Mouse (Mus musculus): ENCODE data around the gene Olfr222. TPM values are rescaled to one million over a fixed set of nuclear protein-coding genes. Genes with fewer than 3 reads are reported as not detected.

Olfr222 gene
- polyA plus RNA-seq, 1 experiment, result not detected

GRCm38 (mm10) chr11:59543376-59543775 is 32.7 kb downstream of the Olfr222 start:
- TF ChIP-seq FLI1 (IDR thresholded peaks at IDR 0.05; ENCODE audit: low read length) (no peak), GATA1 (IDR thresholded peaks at IDR 0.05; ENCODE audit: borderline replicate concordance, low read length) (no peak)
- H3K9me3 ChIP-seq, result peaks cover 5% of the 10 kb centered on the region
- peaks cover 4% of the 10 kb centered on the region for H3K36me3 ChIP-seq (replicated peaks; ENCODE audit: low read length)
- H3K27me3 ChIP-seq (replicated peaks), result peaks cover 67% of the 10 kb centered on the region
- H3K4me3 ChIP-seq (replicated peaks), result no peak overlapping the region
- H3K4me1 ChIP-seq, result peaks cover 33% of the 10 kb centered on the region

- H3K27me3 ChIP-seq (replicated peaks), result peaks cover 67% of the 10 kb centered on the region
- H3K9me3 ChIP-seq, result peaks cover 8% of the 10 kb centered on the region
- no peaks in the 10 kb centered on the region for H3K36me3 ChIP-seq (replicated peaks; ENCODE audit: low read length)
- no peak overlapping the region for H3K4me3 ChIP-seq (replicated peaks)
- peaks cover 34% of the 10 kb centered on the region for H3K4me1 ChIP-seq
- no peak for TF ChIP-seq GATA1 (IDR thresholded peaks at IDR 0.05; ENCODE audit: borderline replicate concordance, low read length)
- TF ChIP-seq FLI1 (IDR thresholded peaks at IDR 0.05; ENCODE audit: low read length), result no peak
Measured at GRCm38 (mm10) chr11:59542442-59542841, 33.6 kb downstream of the Olfr222 start.

GRCm38 (mm10) chr11:59541324-59541723 is 34.7 kb downstream of the Olfr222 start, which contains the start of gene Nlrp3:
TSS of gene Nlrp3 (plus strand) at chr11:59541568.
- Histone ChIP-seq H3K4me3 (replicated peaks) (peak within 1 kb of the TSS; percentile 84), H3K9me3 (peaks cover 14% of the 10 kb centered on the region)
- TF ChIP-seq GATA1 (IDR thresholded peaks at IDR 0.05; ENCODE audit: borderline replicate concordance, low read length), result no peak
- TF ChIP-seq FLI1 (IDR thresholded peaks at IDR 0.05; ENCODE audit: low read length), result no peak

GRCm38 (mm10) chr11:59540123-59540522 is 35.9 kb downstream of the Olfr222 start:
- peaks cover 34% of the 10 kb centered on the region for H3K4me1 ChIP-seq
- H3K36me3 ChIP-seq (replicated peaks; ENCODE audit: low read length), result no peaks in the 10 kb centered on the region
- no peak overlapping the region for H3K4me3 ChIP-seq (replicated peaks)
- peaks cover 14% of the 10 kb centered on the region for H3K9me3 ChIP-seq
- peaks cover 55% of the 10 kb centered on the region for H3K27me3 ChIP-seq (replicated peaks)
- no peak for TF ChIP-seq GATA1 (IDR thresholded peaks at IDR 0.05; ENCODE audit: borderline replicate concordance, low read length)
- TF ChIP-seq FLI1 (IDR thresholded peaks at IDR 0.05; ENCODE audit: low read length), result no peak

More at GRCm38 (mm10) chr11:59541324-59541723, 34.7 kb downstream of the Olfr222 start, which contains the start of gene Nlrp3:
- H3K4me1 ChIP-seq, result peaks cover 34% of the 10 kb centered on the region
- peaks cover 66% of the 10 kb centered on the region for H3K27me3 ChIP-seq (replicated peaks)
- H3K36me3 ChIP-seq (replicated peaks; ENCODE audit: low read length), result no peaks in the 10 kb centered on the region

- peaks cover 18% of the 10 kb centered on the region for H3K9me3 ChIP-seq
- H3K4me1 ChIP-seq, result peaks cover 27% of the 10 kb centered on the region
- H3K27me3 ChIP-seq (replicated peaks), result peaks cover 45% of the 10 kb centered on the region
- TF ChIP-seq FLI1 (IDR thresholded peaks at IDR 0.05; ENCODE audit: low read length), result no peak
- TF ChIP-seq GATA1 (IDR thresholded peaks at IDR 0.05; ENCODE audit: borderline replicate concordance, low read length), result no peak
- H3K36me3 ChIP-seq (replicated peaks; ENCODE audit: low read length), result no peaks in the 10 kb centered on the region
- H3K4me3 ChIP-seq (replicated peaks), result no peak overlapping the region
Measured at GRCm38 (mm10) chr11:59538387-59538786, 37.6 kb downstream of the Olfr222 start.

GRCm38 (mm10) chr11:59537218-59538130 is 38.6 kb downstream of the Olfr222 start:
- H3K4me1 ChIP-seq, result peaks cover 27% of the 10 kb centered on the region
- TF ChIP-seq GATA1 (IDR thresholded peaks at IDR 0.05; ENCODE audit: borderline replicate concordance, low read length) (no peak), FLI1 (IDR thresholded peaks at IDR 0.05; ENCODE audit: low read length) (no peak)
- H3K4me3 ChIP-seq (replicated peaks), result no peak overlapping the region
- peaks cover 18% of the 10 kb centered on the region for H3K9me3 ChIP-seq
- no peaks in the 10 kb centered on the region for H3K36me3 ChIP-seq (replicated peaks; ENCODE audit: low read length)
- peaks cover 42% of the 10 kb centered on the region for H3K27me3 ChIP-seq (replicated peaks)

GRCm38 (mm10) chr11:59531562-59531961 is 44.5 kb downstream of the Olfr222 start:
- TF ChIP-seq FLI1 (IDR thresholded peaks at IDR 0.05; ENCODE audit: low read length) (no peak), GATA1 (IDR thresholded peaks at IDR 0.05; ENCODE audit: borderline replicate concordance, low read length) (no peak)
- H3K4me1 ChIP-seq, result peaks cover 8% of the 10 kb centered on the region; the same call in 1 of the 2 replicates
- H3K36me3 ChIP-seq (replicated peaks; ENCODE audit: low read length), result no peaks in the 10 kb centered on the region
- H3K27me3 ChIP-seq (replicated peaks), result peaks cover 44% of the 10 kb centered on the region
- H3K4me3 ChIP-seq (replicated peaks), result no peak overlapping the region
- H3K9me3 ChIP-seq, result peaks cover 9% of the 10 kb centered on the region

- Histone ChIP-seq H3K4me1 (peaks cover 8% of the 10 kb centered on the region; the same call in 1 of the 2 replicates), H3K4me3 (replicated peaks) (no peak overlapping the region), H3K27me3 (replicated peaks) (peaks cover 48% of the 10 kb centered on the region), H3K9me3 (peaks cover 9% of the 10 kb centered on the region), H3K36me3 (replicated peaks; ENCODE audit: low read length) (no peaks in the 10 kb centered on the region)
- no peak for TF ChIP-seq FLI1 (IDR thresholded peaks at IDR 0.05; ENCODE audit: low read length)
- no peak for TF ChIP-seq GATA1 (IDR thresholded peaks at IDR 0.05; ENCODE audit: borderline replicate concordance, low read length)
Measured at GRCm38 (mm10) chr11:59530870-59531535, 45.0 kb downstream of the Olfr222 start.

GRCm38 (mm10) chr11:59530221-59530620 is 45.8 kb downstream of the Olfr222 start:
- Histone ChIP-seq H3K4me1 (peaks cover 8% of the 10 kb centered on the region), H3K36me3 (replicated peaks; ENCODE audit: low read length) (no peaks in the 10 kb centered on the region)

More at GRCm38 (mm10) chr11:59530221-59530620, 45.8 kb downstream of the Olfr222 start:
- no peak overlapping the region for H3K4me3 ChIP-seq (replicated peaks)
- H3K27me3 ChIP-seq (replicated peaks), result peaks cover 53% of the 10 kb centered on the region
- TF ChIP-seq GATA1 (IDR thresholded peaks at IDR 0.05; ENCODE audit: borderline replicate concordance, low read length), result no peak
- no peak for TF ChIP-seq FLI1 (IDR thresholded peaks at IDR 0.05; ENCODE audit: low read length)
- peaks cover 13% of the 10 kb centered on the region for H3K9me3 ChIP-seq
